Mouse (Mus musculus) liver, adult 2 months (tissue): ENCODE measurements around the gene Gm10563. TPM values are rescaled to one million over a fixed set of nuclear protein-coding genes. Genes with fewer than 3 reads are reported as not detected.
A peak's percentile ranks its signal among the peaks of the same experiment; 100 is the strongest.

Experiments used
- DNase-seq: peaks from one replicate; pipeline ENCODE4 v3.0.0-alpha.2; 2011; ENCODE audit warnings: low read depth, low spot score; ENCODE audit errors: extremely low read depth
- H3K27ac ChIP-seq: fragments of 200-500 bp; replicated peaks from 2 replicates; pipeline ENCODE4 v1.5.1; 2012; ENCODE audit warnings: low read depth, mild to moderate bottlenecking, control low read depth, inconsistent platforms, low read length; ENCODE audit not compliant: insufficient read depth
- H3K27me3 ChIP-seq: fragments of 200-500 bp; 2 replicates; pipeline ENCODE4 v1.6.1; 2012; ENCODE audit warnings: mild to moderate bottlenecking, moderate library complexity, low read length, inconsistent platforms; ENCODE audit not compliant: control insufficient read depth, insufficient read depth
- H3K36me3 ChIP-seq: fragments of 200-500 bp; 2 replicates; pipeline ENCODE4 v1.6.1; 2012; ENCODE audit warnings: low read length, inconsistent platforms; ENCODE audit not compliant: control insufficient read depth, insufficient read depth
- H3K4me1 ChIP-seq: fragments of 200-500 bp; 2 replicates; pipeline ENCODE4 v1.6.1; 2011; ENCODE audit warnings: low read length; ENCODE audit not compliant: control insufficient read depth, insufficient read depth
- H3K4me3 ChIP-seq: fragments of 200-500 bp; 2 replicates; pipeline ENCODE4 v1.5.1; 2011; ENCODE audit warnings: low read depth, mild to moderate bottlenecking, control low read depth, low read length, moderate library complexity; ENCODE audit not compliant: insufficient read depth
- H3K79me2 ChIP-seq: fragments of 200-500 bp; 2 replicates; pipeline ENCODE4 v1.6.1; 2012; ENCODE audit warnings: inconsistent platforms, mild to moderate bottlenecking, low read length, moderate library complexity; ENCODE audit not compliant: control insufficient read depth, insufficient read depth
- H3K9ac ChIP-seq: fragments of 200-500 bp; 2 replicates; pipeline ENCODE4 v1.6.1; 2012; ENCODE audit warnings: low read depth, mild to moderate bottlenecking, control low read depth, inconsistent platforms, low read length
- CTCF ChIP-seq: fragments of 200-500 bp; IDR thresholded peaks from 2 replicates; pipeline ENCODE4 v1.5.1; 2011; ENCODE audit warnings: low read depth, low read length, control low read depth
- POLR2A ChIP-seq: fragments of 200-500 bp; IDR thresholded peaks from 2 replicates; pipeline ENCODE4 v1.6.1; 2011; ENCODE audit warnings: low read length, control low read depth; ENCODE audit not compliant: insufficient read depth; ENCODE audit errors: extremely low read depth
- WGBS: fragments of 180-500 bp; shearing (Covaris S2); methylation state at CpG from one replicate; pipeline ENCODE4 v1.1.7; 2018; 5-methylcytosine and 5-hydroxymethylcytosine counted together
- polyA plus RNA-seq: library from polyadenylated mRNA; depleted of rRNA; stranded (reverse); fragments of >200 nt; gene quantifications from 2 replicates; pipeline ENCODE4 v1.2.3, GENCODE M21; 2012
- total RNA-seq: library from RNA; depleted of rRNA; stranded (reverse); fragments of >200 nt; gene quantifications from 2 replicates; pipeline ENCODE4 v1.2.3, GENCODE M21; 2014

Gene Gm10563
- total and polyA plus RNA-seq, 2 experiments, result not detected

DNA sequence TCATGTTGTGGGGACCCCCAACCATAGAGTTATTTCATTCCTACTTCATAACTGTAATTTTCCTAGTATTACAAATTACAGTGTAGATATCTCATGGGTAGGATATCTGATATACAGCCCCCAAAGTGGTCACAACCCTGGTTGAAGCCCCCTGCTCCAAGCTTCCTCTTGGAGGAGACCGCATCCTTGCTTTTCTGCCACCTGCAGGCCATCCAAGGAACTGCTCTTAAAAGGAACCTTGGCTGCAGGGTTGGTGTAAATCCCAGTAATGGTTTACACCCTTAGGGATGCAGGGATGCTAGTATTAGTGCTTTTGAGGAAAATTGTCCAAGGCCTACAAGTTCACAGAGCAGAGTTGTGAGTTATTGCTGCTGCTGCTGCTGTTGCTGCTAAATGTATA lies 64.8 kb downstream of the Gm10563 start:
- 58% methylated on average over 1 of the region's 1 CpGs for WGBS
- Histone ChIP-seq H3K9ac (no peak overlapping the region), H3K36me3 (peaks cover 35% of the 10 kb centered on the region), H3K4me3 (no peak overlapping the region), H3K27ac (no peak overlapping the region), H3K79me2 (peaks cover 4% of the 10 kb centered on the region; the same call in 1 of the 2 replicates), H3K4me1 (peaks cover 24% of the 10 kb centered on the region), H3K27me3 (no peaks in the 10 kb centered on the region)
- TF ChIP-seq POLR2A (no peak), CTCF (peak; percentile 72)
- no peak for DNase-seq

DNA sequence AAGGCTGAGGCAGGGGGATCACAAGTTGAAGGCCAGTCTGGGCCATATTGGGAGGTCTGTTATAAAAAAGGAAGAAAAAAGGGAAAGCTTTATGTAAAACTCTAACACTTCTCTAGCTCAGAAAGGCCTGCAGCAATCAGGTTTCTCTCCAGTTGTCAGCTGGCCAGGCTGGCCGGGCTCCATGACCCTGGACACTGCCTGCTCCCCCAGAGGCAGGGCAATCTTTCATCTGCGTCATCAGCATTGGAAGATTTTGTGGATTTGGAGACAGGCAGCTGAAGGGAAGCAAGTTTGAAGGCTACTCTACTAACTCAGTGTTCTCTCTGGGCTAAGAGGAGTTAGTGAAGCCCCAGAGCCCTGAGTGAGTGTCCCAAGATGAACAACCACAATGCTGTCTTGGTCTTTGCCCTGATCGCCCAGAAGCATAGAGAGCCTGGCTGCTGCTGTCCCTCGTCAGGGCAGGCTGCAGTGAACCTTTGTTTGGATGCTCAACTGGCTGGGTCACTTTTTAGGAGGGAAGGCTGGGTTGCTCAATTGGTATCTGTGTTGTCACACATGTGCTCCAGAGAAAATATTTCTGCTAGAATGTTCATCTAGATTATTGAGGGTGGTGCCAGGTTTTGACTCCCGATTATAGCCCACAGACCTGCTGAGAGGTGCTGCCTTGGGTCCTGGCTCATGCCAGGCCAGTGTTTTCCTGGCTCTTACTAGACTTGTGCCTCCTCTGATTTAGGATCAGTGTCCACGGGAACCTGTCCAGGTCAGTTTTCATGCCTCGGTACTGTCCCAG lies 66.7 kb downstream of the Gm10563 start:
- no peak for TF ChIP-seq POLR2A
- no peak for TF ChIP-seq CTCF
- Histone ChIP-seq H3K4me3 (no peak overlapping the region), H3K9ac (peak overlapping the region; percentile 39), H3K4me1 (peaks cover 35% of the 10 kb centered on the region), H3K27me3 (no peaks in the 10 kb centered on the region), H3K27ac (peak overlapping the region; percentile 89), H3K36me3 (peaks cover 18% of the 10 kb centered on the region), H3K79me2 (peaks cover 11% of the 10 kb centered on the region; the same call in 1 of the 2 replicates)
- WGBS, result 18% methylated on average over 7 of the region's 7 CpGs
- DNase-seq, result peak; percentile 91

DNA sequence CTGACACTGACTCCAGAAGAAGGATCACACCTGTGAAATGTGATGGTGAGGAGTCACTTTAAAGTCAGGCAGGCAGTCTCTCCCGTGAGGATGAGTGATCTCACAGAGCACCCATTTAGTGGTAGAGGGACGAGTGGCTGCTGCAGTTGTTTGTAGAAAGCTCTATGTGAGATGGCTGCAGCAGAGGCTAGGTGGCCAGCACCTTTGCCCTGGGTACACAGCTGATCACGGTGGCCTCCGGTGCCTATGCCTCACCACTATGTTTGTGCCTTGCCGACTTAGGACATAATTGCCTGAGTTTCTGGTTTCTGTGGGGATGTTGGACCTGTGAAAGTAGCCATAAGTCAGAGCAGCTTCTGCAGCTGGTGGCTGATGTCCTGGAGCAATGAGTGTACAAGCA lies 67.5 kb downstream of the Gm10563 start:
- TF ChIP-seq POLR2A (no peak), CTCF (no peak)
- DNase-seq, result peak; percentile 79
- Histone ChIP-seq H3K9ac (peak overlapping the region; percentile 32), H3K36me3 (peaks cover 12% of the 10 kb centered on the region), H3K79me2 (peaks cover 18% of the 10 kb centered on the region; the same call in 1 of the 2 replicates), H3K4me3 (no peak overlapping the region), H3K27ac (peak overlapping the region; percentile 89), H3K27me3 (no peaks in the 10 kb centered on the region), H3K4me1 (peaks cover 41% of the 10 kb centered on the region)
- 14% methylated on average over 5 of the region's 5 CpGs for WGBS

DNA sequence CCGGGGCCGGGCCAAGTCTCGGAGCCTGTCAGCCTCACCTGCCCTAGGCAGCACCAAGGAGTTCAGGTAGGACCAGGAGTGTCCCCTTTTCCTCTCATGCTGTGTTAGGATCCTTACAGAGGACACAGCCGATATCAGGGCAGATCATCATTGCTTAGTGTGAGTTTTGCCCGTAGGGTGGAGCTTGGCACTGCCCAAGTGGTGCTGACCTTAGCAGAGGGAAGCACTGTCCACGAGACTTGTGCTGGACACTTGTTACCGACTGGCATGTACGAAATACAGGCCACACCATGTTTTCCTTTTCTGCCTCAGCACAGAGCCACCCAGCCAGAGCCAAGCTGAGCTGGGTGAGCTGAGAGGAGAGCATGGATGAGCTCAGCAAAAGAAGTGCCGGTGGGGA lies 68.1 kb downstream of the Gm10563 start:
- Histone ChIP-seq H3K79me2 (peaks cover 21% of the 10 kb centered on the region; the same call in 1 of the 2 replicates), H3K4me1 (peaks cover 44% of the 10 kb centered on the region), H3K9ac (peak overlapping the region; percentile 58), H3K27ac (peak overlapping the region; percentile 89), H3K4me3 (no peak overlapping the region), H3K27me3 (no peaks in the 10 kb centered on the region), H3K36me3 (peaks cover 10% of the 10 kb centered on the region)
- DNase-seq, result peak; percentile 99
- 31% methylated on average over 9 of the region's 9 CpGs for WGBS
- TF ChIP-seq POLR2A (no peak), CTCF (no peak)

DNA sequence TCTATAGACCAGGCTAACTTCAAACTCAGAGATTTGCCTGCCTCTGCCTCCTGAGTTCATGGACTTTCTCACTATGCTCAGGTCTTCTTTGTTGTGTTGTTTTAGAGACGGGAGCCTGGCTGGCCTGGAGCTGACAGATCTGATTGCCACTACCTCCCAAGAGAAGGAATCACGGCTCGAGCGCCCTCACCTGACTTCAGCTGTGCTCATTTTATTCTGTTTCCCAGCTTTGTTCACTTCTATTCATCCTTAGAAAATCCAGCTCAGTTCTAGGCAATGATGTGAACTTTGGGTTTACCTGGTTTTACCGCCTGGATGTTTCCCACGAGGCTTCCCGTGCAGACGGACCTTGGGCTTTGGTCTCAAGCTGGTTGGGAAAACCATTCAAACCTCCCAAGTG lies 69.7 kb downstream of the Gm10563 start:
- no peak overlapping the region for H3K4me3 ChIP-seq
- peak; percentile 71 for DNase-seq
- peaks cover 7% of the 10 kb centered on the region for H3K36me3 ChIP-seq
- WGBS, result 25% methylated on average over 8 of the region's 8 CpGs
- TF ChIP-seq CTCF (no peak), POLR2A (no peak)
- H3K27ac ChIP-seq, result peak overlapping the region; percentile 59
- no peaks in the 10 kb centered on the region for H3K27me3 ChIP-seq
- peaks cover 55% of the 10 kb centered on the region for H3K4me1 ChIP-seq
- peaks cover 30% of the 10 kb centered on the region; the same call in 1 of the 2 replicates for H3K79me2 ChIP-seq
- H3K9ac ChIP-seq, result no peak overlapping the region

DNA sequence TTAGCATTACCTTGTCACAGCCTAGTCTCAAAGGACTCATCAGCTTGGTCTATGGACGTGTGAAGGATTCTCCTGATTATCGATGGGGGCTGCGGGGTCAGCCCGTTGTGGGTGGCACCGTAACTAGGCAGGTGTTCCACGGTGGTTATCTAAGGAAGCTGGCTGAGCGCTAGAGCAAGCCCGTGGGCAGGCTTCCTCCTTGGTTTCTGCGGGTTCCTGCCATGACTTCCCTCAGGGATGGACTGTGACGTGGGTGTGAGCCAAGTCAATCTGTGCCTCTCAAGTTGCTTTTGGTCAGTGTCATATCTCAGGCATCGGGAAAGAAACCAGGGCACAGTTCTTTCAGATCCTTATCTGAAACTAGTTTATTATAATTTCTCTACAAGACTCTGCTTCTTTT lies 70.3 kb downstream of the Gm10563 start:
- Histone ChIP-seq H3K27me3 (no peaks in the 10 kb centered on the region), H3K4me1 (peaks cover 54% of the 10 kb centered on the region), H3K9ac (no peak overlapping the region), H3K27ac (peak overlapping the region; percentile 97), H3K36me3 (peaks cover 3% of the 10 kb centered on the region), H3K79me2 (peaks cover 32% of the 10 kb centered on the region; the same call in 1 of the 2 replicates), H3K4me3 (no peak overlapping the region)
- DNase-seq, result peak; percentile 57
- TF ChIP-seq POLR2A (no peak), CTCF (no peak)
- 50% methylated on average over 11 of the region's 11 CpGs for WGBS
